Mouse (Mus musculus) thymus, postnatal 36 days (tissue): ENCODE data around the gene Map1b.

Source experiments
- DNase-seq, 2 experiments: peaks; one replicate each; pipeline ENCODE4 v3.0.0; 2022; ENCODE audit warnings: mixed read lengths in 2 of 2

The Map1b gene

GRCm38 (mm10) chr13:99444880-99445279, 71.5 kb downstream of the Map1b start:
- no peak for DNase-seq

DNA sequence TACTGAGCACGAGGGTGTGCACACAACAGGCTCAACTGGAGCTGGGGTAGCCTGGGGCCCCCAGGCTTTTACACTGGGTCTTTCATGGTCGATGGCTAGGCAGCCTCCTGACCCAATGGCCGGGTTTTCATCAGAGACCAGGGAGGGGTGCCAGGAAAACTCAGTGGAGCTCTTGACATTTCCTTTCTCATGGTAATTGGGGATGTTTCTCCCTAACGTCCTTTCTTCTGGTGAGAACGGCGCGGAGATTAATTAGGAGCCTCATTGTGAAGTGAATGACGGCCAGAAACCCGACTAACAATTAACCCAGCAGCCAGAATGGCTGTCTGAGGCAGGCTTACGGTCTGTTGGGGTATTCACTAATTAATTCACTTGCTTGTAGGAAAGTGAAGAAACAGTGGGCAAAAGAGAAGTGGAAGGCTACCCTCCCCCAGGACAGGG, 71.9 kb downstream of the Map1b start:
- DNase-seq = no peak

GRCm38 (mm10) chr13:99443484-99444175, 72.7 kb downstream of the Map1b start:
- DNase-seq = no peak

DNA sequence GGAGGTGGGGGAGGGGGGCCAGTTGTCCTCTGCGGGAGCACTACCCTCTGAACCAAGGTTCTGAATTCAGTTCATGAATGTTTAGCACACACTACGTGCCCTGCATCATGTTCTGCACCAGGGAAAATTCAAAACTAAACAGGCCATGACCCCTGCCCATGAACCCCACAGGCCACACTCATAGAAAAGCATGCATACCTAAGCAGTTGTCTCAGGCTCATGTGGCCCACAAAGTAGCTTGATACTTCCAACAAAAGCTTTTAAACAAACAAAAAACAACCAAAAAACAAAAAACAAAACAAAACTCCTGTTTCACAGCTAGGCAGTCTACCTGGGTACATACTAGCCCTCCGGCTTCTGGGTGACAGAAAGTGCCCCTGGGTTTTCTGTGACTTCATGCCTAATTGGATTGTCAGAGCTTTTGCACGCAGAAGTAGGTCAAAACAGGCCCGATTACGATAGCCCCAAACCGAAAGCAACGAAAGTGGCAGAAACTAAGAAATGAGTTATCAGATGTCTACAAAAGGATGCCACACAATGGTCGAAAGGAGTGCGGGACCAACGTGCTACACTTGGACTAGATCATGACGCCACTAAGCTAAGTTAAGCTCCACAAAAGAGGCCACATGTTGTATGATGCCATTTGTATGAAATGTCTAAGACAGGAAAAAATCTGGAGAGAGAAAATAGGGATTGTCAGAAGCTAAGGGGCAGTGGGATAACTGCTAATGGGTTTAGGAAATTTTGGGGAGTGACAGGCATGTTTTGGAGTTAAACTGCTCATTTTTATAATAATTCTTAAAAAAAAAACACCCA, 73.7 kb downstream of the Map1b start:
- no peak for DNase-seq

DNA sequence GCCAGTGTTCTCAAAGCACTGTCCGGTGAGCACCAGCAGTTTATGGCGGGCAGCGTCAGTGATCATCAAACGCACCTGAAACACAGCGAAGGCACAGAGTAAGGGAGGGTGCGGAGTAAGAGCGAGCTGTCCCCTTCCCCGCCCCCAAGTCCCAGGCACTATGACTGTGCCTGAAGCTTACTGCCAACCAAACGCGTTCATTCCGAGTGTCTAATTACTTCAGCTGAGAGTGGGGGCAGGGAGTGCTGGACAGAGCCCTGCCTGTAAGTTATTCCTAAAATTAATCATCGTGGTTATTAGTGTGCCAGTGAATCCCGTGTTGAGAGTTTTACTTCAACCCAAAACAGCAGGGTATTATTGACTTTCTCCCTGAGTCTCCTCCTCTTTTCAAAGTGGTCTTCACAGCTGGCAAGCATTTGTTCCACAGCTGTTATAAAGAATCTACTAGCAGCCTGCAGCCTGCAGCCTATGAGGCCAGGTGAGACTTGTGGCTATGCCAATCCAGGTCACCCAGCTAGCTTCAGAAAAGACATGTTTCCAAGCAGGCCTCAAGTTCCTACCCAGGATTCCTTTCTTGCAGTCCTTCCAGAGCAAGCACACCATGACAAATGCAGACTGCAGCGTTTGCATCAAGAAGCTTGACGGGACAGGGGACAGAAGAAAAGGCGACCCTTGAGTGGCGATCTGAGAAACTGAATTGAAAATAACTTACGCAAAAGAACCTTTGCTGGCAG, 74.5 kb downstream of the Map1b start:
- DNase-seq = no peak

- no peak for DNase-seq
These were observed 76.1 kb downstream of the Map1b start for GRCm38 (mm10) chr13:99440228-99440627.

- no peak for DNase-seq
These were observed 77.0 kb downstream of the Map1b start for GRCm38 (mm10) chr13:99439357-99439756.

DNA sequence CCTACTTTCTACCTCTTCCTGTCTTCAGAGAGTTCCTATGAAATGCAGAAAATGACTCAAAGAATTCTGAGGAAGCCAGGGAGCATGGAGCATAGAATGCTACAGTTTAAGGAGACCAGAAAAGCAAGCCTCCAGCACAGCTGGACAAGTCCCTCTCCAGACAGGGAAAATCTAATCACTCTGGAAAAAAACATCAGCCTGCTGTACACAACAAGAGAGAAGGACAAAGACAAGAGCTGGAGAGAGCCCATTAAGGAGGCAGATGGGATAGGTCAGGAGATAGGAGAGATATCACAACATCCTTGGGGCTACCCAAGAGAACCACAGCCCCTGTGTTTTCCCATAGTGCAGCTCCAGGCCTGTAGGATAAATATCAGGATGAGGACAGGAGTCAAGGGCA, 79.3 kb downstream of the Map1b start:
- no peak for DNase-seq

GRCm38 (mm10) chr13:99434494-99434893, 81.8 kb downstream of the Map1b start:
- DNase-seq = no peak

DNA sequence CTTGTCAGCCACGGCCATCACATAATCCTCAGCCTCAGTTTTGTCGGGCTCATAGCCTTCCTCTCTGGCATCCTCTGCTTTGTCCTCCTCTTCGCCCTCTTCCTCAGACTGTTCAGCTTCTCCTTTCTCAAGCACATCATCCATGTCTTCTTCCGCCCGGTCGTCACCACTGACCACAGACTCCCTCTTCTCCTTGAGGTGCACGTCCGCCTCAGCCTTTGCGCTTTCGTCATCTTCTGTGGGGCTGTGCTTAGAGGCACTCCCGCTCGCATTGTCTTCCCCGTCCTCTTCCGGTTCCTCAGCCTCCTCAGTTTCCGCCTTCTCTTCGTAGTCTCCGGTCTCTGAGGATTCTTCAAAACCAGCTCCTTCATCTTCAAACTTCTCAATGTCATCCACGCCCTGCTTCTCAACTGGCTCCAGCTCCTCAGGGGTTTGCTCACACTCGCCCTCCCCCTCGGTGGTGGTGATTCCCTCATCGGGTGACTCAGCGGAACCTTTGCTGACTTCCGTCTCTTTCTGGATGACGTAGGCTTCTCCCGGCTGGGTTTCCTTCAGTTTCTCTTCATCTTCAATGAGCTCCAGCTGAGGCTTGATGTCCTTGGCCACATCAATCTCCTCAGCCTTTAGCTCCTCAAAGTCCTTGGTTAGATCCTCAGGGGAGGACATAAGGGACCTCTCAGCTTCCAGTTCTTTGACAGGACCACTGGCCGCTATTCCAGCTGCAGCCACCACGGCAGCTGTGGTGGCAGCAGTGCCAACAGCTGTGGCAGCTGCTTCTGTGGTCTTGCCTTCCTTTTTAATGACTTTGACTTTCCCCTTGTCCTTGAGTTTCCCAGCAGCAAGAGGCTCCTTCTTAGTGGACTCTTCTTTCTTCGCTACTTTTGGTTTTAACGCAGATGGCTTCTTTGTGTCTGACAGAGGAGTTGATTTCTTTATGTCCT, 83.0 kb downstream of the Map1b start:
- no peak for DNase-seq

DNA sequence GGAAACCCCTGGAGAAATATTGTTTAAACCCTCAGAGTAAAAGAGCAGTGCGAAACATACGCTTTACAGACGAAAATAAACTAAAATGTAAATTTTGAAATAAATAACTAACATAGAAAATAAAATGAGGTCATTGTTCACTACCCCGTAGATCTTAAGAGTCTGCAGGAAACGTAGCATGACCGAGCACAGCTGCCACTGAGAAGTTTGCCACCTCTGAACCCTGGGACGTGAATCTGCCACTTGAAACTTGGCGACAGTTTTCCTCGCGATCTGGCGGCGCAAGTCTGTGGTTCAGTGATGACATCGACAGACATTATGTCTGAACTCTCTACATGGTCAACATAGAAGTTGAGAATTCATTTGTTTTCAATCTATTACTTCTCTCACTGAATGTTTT, 92.8 kb downstream of the Map1b start:
- DNase-seq = no peak

DNA sequence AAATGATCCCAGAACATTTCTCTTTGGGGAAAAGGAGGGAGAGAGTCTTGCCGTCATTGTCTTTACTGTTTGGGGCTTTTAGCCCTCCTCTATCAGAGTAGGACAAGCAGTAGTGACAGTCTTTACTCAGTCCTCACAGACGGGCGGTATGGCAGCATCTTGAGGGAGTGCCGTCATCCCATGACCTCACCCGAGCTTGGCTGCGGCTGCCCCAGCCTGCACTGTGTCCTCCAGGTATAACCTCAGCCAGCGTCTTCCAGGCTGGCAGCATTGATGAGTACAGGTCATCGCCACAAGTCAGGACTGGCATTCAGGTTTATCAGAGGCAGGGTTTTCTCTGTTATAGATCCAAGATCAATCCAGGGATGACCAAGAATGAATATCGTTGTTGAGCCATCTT, 99.7 kb downstream of the Map1b start:
- no peak for DNase-seq

DNA sequence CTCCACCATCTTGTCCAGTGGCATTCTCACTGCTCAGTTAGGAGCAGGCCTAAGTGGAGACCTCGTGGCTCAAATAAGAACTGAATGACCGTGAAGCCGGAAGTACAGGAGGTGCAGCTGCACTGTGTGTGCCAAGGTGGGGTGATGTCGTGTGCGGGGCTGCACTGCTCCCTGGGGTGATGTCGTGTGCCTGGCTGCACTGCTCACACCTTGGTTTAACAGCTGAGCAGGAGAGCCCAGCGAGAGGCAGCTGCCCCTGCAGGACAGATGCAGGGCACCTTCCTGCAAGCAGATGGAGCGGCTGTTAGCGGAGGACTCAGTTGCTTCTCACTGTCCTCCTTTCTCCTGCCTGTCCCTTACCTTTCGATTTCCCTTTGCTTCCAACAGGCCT, 102.0 kb downstream of the Map1b start:
- DNase-seq = no peak

- DNase-seq = no peak
These were observed 102.6 kb downstream of the Map1b start for GRCm38 (mm10) chr13:99413481-99414351.

DNA sequence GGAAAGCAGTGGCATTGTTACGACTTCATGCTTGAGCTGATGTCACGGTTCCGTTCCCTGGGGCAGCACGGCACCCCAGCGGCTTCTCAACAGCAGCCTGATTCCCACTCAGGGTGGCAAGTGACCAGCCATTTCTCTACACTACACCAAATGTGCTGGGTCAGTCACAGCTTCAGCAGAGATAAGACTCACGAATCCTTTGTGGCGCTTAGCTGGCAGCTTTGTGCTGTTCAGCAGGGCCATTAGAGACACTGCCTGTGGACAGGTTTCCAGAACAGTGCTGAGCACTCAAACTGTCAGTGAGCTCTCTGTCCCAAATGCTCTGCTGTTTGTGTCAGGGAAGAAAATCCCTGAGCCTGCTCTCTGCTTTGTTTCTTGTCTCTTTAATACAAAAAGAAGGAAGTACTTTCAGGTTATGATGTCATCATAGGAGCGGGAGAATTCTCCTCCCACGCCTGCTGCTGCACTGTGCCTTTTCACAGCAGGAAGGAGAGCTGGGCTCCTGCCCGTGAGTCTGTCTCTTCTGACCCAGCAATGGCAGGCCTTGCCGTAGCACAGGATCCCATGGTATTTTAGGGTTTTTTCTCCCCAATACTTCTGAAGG, 103.8 kb downstream of the Map1b start:
- DNase-seq = peak in 1 of 2 experiments; percentile 20

GRCm38 (mm10) chr13:99411761-99412160, 104.6 kb downstream of the Map1b start:
- DNase-seq = no peak

DNA sequence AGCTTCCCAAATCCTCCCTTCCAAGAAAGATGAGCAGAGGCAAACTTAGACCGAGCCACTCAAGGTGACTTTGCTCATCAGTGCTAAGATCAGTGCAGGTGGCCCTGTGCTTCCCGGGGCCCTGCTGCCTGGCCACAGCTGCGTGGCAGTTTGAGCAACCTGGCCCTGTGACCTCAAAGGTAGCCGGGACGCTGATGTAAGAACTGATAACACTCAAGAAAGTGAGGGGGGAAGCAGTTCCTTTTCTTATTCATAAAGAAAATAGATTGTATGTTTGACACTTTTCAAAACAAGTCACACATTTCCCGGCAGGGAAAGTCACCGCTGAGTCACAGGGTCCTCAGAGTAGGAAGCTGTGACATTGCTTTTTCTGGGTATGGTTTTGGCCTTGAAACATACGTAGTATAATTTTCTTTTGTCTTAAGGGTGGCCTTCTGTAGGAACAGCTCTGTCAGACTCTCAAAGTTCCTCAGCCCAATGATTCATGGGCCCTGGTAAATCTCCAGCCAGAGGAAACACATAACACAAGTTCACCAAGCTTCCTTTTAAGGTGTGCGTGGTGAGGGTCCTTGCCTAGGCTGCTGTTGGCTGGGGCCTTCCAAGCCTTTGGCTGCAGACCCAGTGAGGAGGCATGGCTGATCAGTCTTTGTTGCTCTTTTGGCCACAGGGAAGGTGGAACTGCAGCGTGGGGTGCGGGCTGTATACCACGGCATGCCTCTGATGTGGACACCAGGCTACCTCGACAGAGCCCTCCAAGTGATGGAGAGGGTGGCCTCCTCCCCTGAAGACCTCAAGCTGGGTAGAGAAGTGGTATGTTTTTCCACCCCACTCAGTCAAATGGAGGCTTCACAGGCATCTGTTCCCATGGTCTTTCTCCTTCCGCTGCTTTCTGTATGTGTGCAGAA, 105.5 kb downstream of the Map1b start:
- peak in 1 of 2 experiments; percentile 21 for DNase-seq

DNA sequence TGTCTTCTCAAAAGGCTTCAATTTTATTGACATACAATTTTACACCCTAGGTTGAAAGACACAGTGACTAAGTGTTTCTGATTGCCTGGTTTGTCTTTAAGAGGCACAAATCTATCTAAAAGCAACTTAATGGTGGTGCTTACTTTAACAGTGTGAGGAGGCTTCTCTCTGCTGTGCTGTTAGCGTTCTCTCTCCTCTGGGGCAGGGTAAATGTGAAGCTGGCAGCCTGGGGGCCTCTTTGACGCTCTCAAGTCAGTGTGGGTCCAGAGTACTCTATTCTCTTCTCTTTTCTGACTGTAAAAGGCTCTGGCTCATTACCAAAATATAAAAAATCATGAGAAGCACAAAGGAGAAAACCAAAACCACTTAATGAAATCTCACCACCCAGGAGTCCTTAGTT, 107.1 kb downstream of the Map1b start:
- no peak for DNase-seq

- no peak for DNase-seq
These were observed 117.0 kb downstream of the Map1b start for GRCm38 (mm10) chr13:99399373-99399772.

GRCm38 (mm10) chr13:99398149-99398701, 118.1 kb downstream of the Map1b start:
- no peak for DNase-seq
